Mouse (Mus musculus) spleen, adult 2 months (tissue): ENCODE data around the gene Zfp184.

Source experiments
- CTCF ChIP-seq: fragments of 200-500 bp; IDR thresholded peaks from 2 replicates; pipeline ENCODE4 v1.5.1; 2011; ENCODE audit warnings: mild to moderate bottlenecking, inconsistent platforms; ENCODE audit not compliant: insufficient read depth, insufficient read length, insufficient replicate concordance; ENCODE audit errors: extremely low read depth
- POLR2A ChIP-seq: fragments of 200-500 bp; IDR thresholded peaks from 2 replicates; pipeline ENCODE4 v1.6.1; 2011; ENCODE audit warnings: low read depth, low read length, inconsistent platforms

DNA sequence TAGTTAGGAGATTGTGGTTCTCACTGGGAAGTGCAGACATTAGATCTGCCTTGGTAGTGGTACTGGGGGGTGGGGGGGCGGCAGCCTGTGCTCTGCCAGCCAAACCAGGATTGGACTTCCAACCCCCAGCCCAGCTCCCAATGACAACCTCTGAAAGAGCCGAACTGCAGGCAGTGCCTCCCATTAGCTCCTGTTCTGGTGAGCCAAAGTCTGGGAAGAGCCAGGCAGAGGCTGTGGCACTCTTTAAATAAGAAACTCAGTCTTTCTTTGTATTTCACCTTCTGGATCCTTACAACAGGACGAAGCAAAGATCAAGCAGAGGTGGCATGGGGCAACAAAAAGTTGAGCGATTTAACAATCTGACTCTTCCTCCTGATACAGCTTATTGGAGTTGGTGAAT is 54.3 kb downstream of the Zfp184 start:
- no peak for TF ChIP-seq CTCF
- no peak for TF ChIP-seq POLR2A
